Mouse (Mus musculus): ENCODE results near the gene Gse1.

Gse1 gene

DNA sequence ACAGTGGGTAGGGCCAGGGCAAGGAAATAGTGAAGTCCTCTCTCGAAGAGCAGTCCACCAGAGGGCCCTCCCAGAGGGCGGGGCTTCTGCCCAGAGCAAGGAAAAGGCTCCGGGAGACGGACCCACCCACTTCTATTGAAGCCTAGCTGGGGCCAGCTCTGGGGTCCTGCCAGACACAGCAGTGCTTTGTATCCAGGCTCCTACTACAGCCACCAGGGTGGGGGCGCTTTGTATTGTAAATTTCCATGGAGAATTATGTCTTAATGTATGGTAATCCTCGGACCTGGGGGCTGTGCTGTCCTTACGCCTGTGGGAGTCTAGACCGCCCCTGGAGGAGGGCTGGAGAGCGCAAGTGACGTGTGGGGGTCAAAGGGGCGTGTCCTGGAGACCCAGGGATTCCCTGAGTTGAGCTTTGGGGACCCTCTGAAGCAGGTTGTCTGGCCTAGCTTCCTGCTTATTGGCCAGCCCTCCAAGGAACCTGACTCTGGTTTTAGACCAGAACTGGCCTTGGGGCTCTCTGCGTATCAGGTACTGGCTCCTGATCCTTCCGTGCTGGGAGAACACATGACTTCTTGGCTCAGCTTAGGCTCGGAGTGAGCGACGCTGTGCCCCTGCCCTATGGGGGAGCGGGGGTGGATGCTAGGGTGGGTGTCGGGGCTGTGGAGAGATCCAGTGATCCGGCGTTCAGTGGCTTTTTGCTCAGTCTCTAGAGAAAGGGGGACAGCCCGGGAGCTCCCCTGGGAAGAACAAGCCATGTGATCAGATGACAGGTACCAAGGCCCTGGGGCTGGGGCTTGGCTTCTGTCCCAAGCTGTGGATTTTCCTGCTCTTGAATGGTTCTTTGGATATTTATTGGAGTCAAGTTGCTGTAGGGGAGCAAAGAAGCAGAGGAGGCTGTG is 281.1 kb downstream of the Gse1 start:
- DNase-seq, result peak; percentile 92

DNA sequence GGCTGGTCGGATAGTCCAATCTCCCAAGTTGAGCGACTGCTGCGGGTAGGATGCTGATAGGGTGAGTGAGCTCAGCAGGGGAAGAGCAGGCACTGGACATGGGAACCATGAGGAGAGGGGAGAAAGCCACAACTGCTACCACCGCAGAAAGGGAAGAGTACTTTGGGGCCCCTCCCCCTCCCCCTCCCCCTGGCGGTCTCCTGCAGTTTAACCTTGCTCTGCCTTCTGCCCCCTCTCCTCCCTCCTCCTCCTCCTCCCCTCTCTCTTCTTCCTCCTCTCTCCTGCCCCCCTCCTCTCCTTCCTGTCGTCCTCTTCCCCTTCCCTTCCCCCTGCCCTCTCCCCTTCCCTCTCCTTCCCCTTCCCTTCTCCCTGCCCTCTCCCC is 281.8 kb downstream of the Gse1 start:
- DNase-seq, result no peak

GRCm38 (mm10) chr8:120510863-120511457 is 282.7 kb downstream of the Gse1 start:
- DNase-seq, result no peak

- DNase-seq, result no peak
These were observed 283.5 kb downstream of the Gse1 start for GRCm38 (mm10) chr8:120511737-120512136.

GRCm38 (mm10) chr8:120512326-120512725 is 284.1 kb downstream of the Gse1 start:
- DNase-seq, result no peak

- DNase-seq, result no peak
These were observed 284.9 kb downstream of the Gse1 start for GRCm38 (mm10) chr8:120513145-120513544.

DNA sequence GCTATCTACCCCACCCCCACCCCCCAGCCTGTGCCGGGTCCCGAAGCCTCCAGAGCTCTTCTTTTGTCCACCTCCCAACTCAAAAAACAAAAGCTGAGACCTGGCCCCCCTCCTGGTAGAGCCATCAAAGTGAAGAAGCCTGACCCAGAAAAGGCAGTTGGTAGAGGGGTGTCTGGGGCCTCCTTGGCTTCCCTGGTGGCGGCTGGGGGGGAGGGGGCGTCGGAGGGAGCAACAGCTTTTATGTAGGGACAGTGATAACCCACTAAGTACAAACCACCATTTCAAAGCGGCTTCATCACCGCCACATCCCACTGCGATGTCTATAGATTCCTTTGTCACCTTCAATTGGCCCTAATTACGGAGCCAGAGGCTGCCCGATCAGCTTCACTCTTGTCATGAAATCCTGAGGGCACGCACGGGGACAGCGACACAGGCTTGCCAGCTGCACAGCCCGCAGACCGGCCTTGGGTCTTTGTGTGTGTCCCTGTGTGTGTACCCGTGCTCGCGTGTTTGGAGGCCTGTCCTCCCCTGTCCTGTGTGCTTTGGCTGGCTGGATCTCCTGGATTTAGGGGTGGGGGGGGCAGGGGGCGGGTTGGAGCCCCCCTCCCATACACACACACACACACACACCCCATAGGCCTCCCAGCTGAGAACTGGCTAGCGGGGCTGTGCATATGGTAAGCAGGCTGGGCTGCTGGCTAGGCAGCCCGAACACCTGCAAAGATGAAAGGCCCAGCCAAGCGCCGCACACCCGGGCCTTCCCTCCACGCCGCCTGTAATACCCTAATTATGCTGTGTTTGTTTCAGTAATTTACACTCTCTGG is 285.6 kb downstream of the Gse1 start:
- peak; percentile 71 for DNase-seq

DNA sequence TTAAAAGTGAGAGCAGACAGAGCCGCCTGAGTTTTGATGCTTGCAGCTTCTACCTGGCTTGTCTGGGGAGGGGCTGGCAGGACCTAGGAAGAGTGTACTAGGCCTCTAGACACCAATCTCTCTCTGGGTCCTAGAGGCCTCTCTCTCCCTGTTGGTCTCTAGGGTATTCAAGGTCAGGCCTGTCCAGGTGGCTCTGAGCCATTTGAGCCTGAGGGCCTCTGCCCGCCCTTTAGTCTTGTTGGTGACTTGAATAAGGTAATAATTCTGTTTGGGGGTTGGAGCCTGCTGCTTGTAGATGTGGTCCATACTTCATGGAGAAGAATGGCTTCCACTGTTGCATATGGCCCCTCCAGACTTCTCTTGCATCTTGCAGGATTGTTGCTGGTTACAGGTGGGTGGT is 287.0 kb downstream of the Gse1 start:
- DNase-seq, result no peak

DNA sequence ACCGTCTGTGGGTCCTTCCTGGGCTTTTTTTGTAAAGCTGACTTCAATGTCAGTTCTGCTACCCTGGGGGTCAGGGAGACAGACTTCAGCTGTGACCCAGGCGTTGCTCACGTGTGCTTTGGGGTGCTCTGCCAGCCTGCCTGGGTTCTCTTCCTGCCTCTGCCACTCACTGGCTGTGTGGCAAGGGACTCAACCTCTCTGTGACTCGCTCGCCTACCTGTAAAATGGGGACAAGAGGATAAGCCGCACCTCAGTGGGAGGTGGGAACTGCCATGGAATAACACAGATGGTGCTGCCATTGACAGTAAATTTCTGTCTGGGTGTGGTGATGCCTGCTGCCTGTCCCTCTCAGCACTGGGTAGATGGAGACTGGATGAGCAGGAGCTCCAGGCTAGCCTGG is 287.4 kb downstream of the Gse1 start:
- DNase-seq, result no peak

- peak; percentile 88 for DNase-seq
These were observed 288.0 kb downstream of the Gse1 start for GRCm38 (mm10) chr8:120516182-120516755.

- DNase-seq, result no peak
These were observed 289.6 kb downstream of the Gse1 start for GRCm38 (mm10) chr8:120517666-120518410.

DNA sequence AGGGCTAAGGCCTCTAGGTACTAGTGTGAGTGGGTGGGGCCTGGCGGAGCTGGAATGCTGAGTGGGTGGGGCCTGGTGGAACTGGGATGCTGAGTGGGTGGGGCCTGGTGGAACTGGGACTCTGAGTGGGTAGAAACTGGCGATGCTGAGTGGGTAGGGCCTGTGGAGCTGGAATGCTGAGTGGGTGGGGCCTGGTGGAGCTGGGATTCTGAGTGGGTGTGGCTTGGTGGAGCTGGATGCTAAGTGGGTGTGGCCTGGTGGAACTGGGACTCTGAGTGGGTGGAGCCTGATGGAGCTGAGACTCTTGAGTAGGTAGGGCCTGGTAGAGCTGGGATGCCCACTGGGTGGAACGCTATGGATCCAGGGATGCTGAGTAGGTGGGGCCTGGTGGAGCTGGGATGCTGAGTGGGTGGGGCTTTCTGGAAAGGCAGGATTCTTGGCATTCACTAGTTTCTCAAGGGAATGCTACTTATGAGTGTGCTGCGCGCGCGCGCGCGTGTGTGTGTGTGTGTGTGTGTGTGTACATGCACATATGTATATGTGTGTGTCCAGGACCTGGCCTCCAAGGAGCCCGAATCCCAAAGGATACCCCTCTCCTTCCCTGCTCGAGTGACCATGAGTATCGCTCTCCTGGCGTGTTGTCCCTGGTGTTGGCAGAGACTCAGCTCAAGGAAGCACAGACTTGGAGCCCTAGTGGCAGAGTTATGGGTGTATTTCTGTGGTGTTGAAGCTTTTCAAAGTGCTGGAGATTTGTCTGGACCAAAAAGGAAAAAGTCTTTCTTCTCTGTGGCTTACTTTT is 290.7 kb downstream of the Gse1 start:
- peak; percentile 63 for DNase-seq

DNA sequence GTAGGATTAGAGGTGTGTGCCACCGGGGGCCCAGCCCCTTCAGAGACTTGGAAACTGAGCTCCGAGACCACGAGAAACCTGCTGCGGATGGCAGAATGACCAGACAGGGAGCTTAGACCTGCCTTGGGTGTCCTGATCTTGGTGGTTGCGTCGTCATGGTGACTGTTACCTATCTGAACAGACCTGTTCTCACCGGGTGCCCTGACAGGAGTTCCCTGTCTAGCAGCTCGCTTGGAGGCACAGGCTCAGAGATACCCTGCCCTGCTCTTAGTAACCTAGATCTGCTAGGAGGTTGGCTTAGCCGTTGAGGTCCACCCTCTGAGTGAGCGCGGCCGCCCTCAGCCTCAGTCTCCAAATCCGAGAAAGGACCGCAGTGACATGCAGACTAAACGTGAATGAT is 292.0 kb downstream of the Gse1 start:
- DNase-seq, result no peak

- peak; percentile 87 for DNase-seq
These were observed 292.7 kb downstream of the Gse1 start for GRCm38 (mm10) chr8:120520707-120521590.

- DNase-seq, result no peak
These were observed 293.3 kb downstream of the Gse1 start for GRCm38 (mm10) chr8:120521591-120521965.

- no peak for DNase-seq
These were observed 295.4 kb downstream of the Gse1 start for GRCm38 (mm10) chr8:120523641-120524040.

DNA sequence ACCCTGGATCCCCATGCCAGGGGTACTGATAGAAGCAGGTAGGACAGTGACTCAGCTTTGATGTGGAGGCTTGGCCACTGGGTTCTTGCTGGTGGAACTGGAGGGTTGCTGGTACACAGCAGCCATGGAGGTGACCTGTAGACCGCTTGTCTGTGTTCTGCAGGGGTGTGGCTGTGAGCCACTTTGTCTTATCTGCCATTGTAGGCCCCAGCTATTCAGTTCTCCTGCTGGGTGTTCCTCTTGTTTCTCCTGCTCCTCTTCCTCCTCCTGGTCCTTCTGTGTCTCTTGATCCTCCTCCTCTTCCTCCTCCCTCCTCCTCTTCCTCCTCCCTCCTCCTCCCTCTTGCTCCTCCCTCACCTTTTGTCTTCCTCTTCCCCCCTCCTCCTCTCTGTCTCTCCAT is 296.9 kb downstream of the Gse1 start:
- DNase-seq, result no peak

- DNase-seq, result no peak
These were observed 297.6 kb downstream of the Gse1 start for GRCm38 (mm10) chr8:120525832-120526231.

DNA sequence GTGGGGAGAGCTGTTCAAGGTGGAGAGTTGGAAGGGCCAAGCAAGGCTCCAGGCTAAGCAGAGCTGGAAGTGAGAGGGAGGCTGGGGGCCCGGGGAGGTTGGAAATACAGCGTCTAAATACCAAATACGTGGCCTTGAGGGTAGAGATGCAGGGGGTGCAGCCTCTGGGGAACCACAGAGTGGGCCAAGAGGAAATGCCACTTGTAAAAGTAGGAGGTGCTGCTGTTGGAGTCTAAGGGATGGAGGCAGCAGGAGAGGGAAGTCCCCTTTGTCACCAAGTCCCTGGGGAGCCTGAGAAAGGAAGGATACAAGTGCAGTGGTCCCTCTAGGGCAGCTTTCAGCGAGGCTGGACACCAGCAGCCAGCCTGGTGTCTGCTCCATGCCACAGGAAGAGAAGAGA is 298.3 kb downstream of the Gse1 start:
- no peak for DNase-seq

DNA sequence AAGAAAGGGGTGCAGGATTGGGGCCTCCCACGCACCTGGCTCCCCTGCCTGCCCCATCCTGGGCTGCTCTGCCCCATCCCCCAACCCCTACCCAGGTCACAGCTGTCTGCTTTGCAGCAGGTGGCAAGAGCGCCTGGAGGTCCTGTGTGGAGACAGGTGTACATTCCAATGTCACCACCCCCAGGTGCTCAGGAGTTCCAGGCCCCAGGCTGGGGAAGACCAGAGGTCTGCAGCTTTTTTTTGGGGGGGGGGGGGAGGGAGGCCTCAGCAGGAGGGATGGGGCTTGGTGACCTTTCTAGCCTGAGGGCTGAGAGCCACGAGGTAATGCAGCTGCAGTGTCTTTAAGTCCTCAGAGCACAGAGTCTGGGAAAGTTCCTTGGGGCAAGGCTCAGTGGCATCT is 300.1 kb downstream of the Gse1 start:
- no peak for DNase-seq

GRCm38 (mm10) chr8:120529226-120529625 is 301.0 kb downstream of the Gse1 start:
- no peak for DNase-seq

Data from embryo, embryonic 11 days (tissue).